Mouse (Mus musculus) forebrain, postnatal 0 days (tissue): ENCODE data around the gene Fndc5. TPM values are rescaled to one million over a fixed set of nuclear protein-coding genes. Genes with fewer than 3 reads are reported as not detected.

ENCODE experiments used
- ATAC-seq: fragments of 200-750 bp; cut with Nextera tagmentation; 2 replicates; pipeline ENCODE4 v1.8.0; 2017; ENCODE audit warnings: mild to moderate bottlenecking, moderate library complexity
- DNase-seq: peaks from one replicate; pipeline ENCODE4 v3.0.0-alpha.2; 2015
- H3K27ac ChIP-seq: fragments of 300-500 bp; sonication (generic); 2 replicates; pipeline ENCODE4 v1.5.1; 2014; ENCODE audit warnings: low read depth, mild to moderate bottlenecking, antibody characterized with exemption, low read length, moderate library complexity, mixed read lengths
- H3K27me3 ChIP-seq: fragments of 300-500 bp; sonication (generic); 2 replicates; pipeline ENCODE4 v1.6.1; 2014; ENCODE audit warnings: mild to moderate bottlenecking, low read length, mixed read lengths; ENCODE audit not compliant: insufficient read depth
- H3K36me3 ChIP-seq: fragments of 300-500 bp; sonication (generic); 2 replicates; pipeline ENCODE4 v1.6.1; 2014; ENCODE audit warnings: mild to moderate bottlenecking, moderate library complexity; ENCODE audit not compliant: insufficient read depth
- H3K4me1 ChIP-seq: fragments of 300-500 bp; sonication (generic); 2 replicates; pipeline ENCODE4 v1.6.1; 2014; ENCODE audit warnings: antibody characterized with exemption; ENCODE audit not compliant: insufficient read depth
- H3K4me2 ChIP-seq: fragments of 300-500 bp; sonication (generic); 2 replicates; pipeline ENCODE4 v1.6.1; 2014; ENCODE audit warnings: low read depth, mild to moderate bottlenecking, moderate library complexity
- H3K4me3 ChIP-seq: fragments of 300-500 bp; sonication (generic); 2 replicates; pipeline ENCODE4 v1.5.1; 2014; ENCODE audit warnings: low read depth, low read length, mixed read lengths
- H3K9ac ChIP-seq: fragments of 300-500 bp; sonication (generic); 2 replicates; pipeline ENCODE4 v1.6.1; 2014; ENCODE audit warnings: mild to moderate bottlenecking
- H3K9me3 ChIP-seq: fragments of 300-500 bp; sonication (generic); 2 replicates; pipeline ENCODE4 v1.6.1; 2016; ENCODE audit warnings: low read length
- CTCF ChIP-seq: sonication (generic); IDR thresholded peaks from 2 replicates; pipeline ENCODE4 v1.5.1; 2016; ENCODE audit warnings: antibody characterized with exemption, control low read depth, low read depth
- WGBS: fragments of 180-500 bp; shearing (Covaris S2); extraction: QIAGEN DNeasy Blood & Tissue Kit; methylation state at CpG from one replicate; pipeline ENCODE4 v1.1.7; 2014; 5-methylcytosine and 5-hydroxymethylcytosine counted together
- polyA plus RNA-seq: library from polyadenylated mRNA; unstranded; fragments of >200 nt; fragmentation: Nextera tagmentation; extraction: Ambion mirVana; gene quantifications from 2 replicates; pipeline ENCODE4 v1.2.1, GENCODE M21; 2015
- total RNA-seq: library from RNA; depleted of rRNA; stranded (reverse); fragments of >200 nt; gene quantifications from 2 replicates; pipeline ENCODE4 v1.2.3, GENCODE M21; 2014; rRNA removed

Gene Fndc5
- total and polyA plus RNA-seq, 2 experiments from 2014 or later: 8.3 to 10.3 TPM

- peak within 1 kb of the TSS; percentile 81 for H3K9ac ChIP-seq
- H3K9me3 ChIP-seq: no peaks in the 10 kb centered on the region
- peak within 1 kb of the TSS; percentile 91 for H3K4me3 ChIP-seq
- 2% methylated on average over 58 of the region's 58 CpGs for WGBS
- DNase-seq (peak; percentile 97), ATAC-seq (peak; percentile 88)
- peaks cover 11% of the 10 kb centered on the region; the same call in 1 of the 2 replicates for H3K36me3 ChIP-seq
- H3K4me2 ChIP-seq: peak within 1 kb of the TSS; percentile 76
- H3K4me1 ChIP-seq: peaks cover 15% of the 10 kb centered on the region
- H3K27me3 ChIP-seq: no peaks in the 10 kb centered on the region
- TF ChIP-seq CTCF: peak; percentile 51
- peak within 1 kb of the TSS; percentile 86 for H3K27ac ChIP-seq
Observed at GRCm38 (mm10) chr4:129189542-129190519, 53.0 kb downstream of the Fndc5 start, which contains the start of the genes S100pbp and Yars. Gene S100pbp, minus strand, starts transcription at chr4:129189727. Gene Yars, plus strand, starts transcription at chr4:129189760.

- H3K27ac ChIP-seq: peak overlapping the region; percentile 86
- H3K4me2 ChIP-seq: peak overlapping the region; percentile 76
- H3K36me3 ChIP-seq: peaks cover 15% of the 10 kb centered on the region
- peak overlapping the region; percentile 81 for H3K9ac ChIP-seq
- 5% methylated on average over 12 of the region's 12 CpGs for WGBS
- TF ChIP-seq CTCF: no peak
- no peak for DNase-seq
- H3K9me3 ChIP-seq: no peaks in the 10 kb centered on the region
- H3K4me1 ChIP-seq: peaks cover 15% of the 10 kb centered on the region
- H3K27me3 ChIP-seq: no peaks in the 10 kb centered on the region
- ATAC-seq: no peak
- H3K4me3 ChIP-seq: peak overlapping the region; percentile 91
Observed at GRCm38 (mm10) chr4:129190538-129190937, 53.7 kb downstream of the Fndc5 start.

GRCm38 (mm10) chr4:129191691-129192090, 54.9 kb downstream of the Fndc5 start:
- H3K4me2 ChIP-seq: no peak overlapping the region
- H3K9me3 ChIP-seq: no peaks in the 10 kb centered on the region
- no peaks in the 10 kb centered on the region for H3K27me3 ChIP-seq
- DNase-seq (no peak), ATAC-seq (no peak)
- no peak overlapping the region for H3K4me3 ChIP-seq
- no peak overlapping the region for H3K27ac ChIP-seq
- no peak for TF ChIP-seq CTCF
- H3K9ac ChIP-seq: no peak overlapping the region
- peaks cover 15% of the 10 kb centered on the region for H3K4me1 ChIP-seq
- peaks cover 26% of the 10 kb centered on the region for H3K36me3 ChIP-seq
- WGBS: 82% methylated on average over 5 of the region's 5 CpGs

Other genes starting within 250 kb of the Fndc5 start
- gene Azin2, start 174.6 kb upstream of the Fndc5 start, total RNA-seq: 19.2 and 23.4 TPM in 2 replicates
- gene Azin2, start 174.6 kb upstream of the Fndc5 start, polyA plus RNA-seq: 16.4 and 18.0 TPM in 2 replicates
- 30.8 and 33.0 TPM in 2 replicates for gene Ak2, start 145.0 kb upstream of the Fndc5 start, total RNA-seq
- 58.5 and 64.2 TPM in 2 replicates for gene Ak2, start 145.0 kb upstream of the Fndc5 start, polyA plus RNA-seq
- gene Rnf19b, start 78.7 kb upstream of the Fndc5 start, total RNA-seq: 116 and 135 TPM in 2 replicates
- 31.1 and 32.6 TPM in 2 replicates for gene Rnf19b, start 78.7 kb upstream of the Fndc5 start, polyA plus RNA-seq
- gene Tmem54, start 31.5 kb upstream of the Fndc5 start, total RNA-seq: not detected in 2 replicates
- gene Tmem54, start 31.5 kb upstream of the Fndc5 start, polyA plus RNA-seq: not detected in 2 replicates
- 129 and 214 TPM in 2 replicates for gene Hpca, start 15.0 kb upstream of the Fndc5 start, total RNA-seq
- 110 and 128 TPM in 2 replicates for gene Hpca, start 15.0 kb upstream of the Fndc5 start, polyA plus RNA-seq
- 41.4 and 52.2 TPM in 2 replicates for gene S100pbp, start 52.7 kb downstream of the Fndc5 start, total RNA-seq
- gene S100pbp, start 52.7 kb downstream of the Fndc5 start, polyA plus RNA-seq: 11.0 and 15.6 TPM in 2 replicates
- 97.7 and 119 TPM in 2 replicates for gene Yars, start 52.8 kb downstream of the Fndc5 start, total RNA-seq
- 108 and 120 TPM in 2 replicates for gene Yars, start 52.8 kb downstream of the Fndc5 start, polyA plus RNA-seq
- 7.8 and 10.6 TPM in 2 replicates for gene C77080, start 124.4 kb downstream of the Fndc5 start, total RNA-seq
- 2.7 and 3.5 TPM in 2 replicates for gene C77080, start 124.4 kb downstream of the Fndc5 start, polyA plus RNA-seq
- 0.52 and 0.54 TPM in 2 replicates for gene Sync, start 150.6 kb downstream of the Fndc5 start, total RNA-seq
- 0.48 and 0.79 TPM in 2 replicates for gene Sync, start 150.6 kb downstream of the Fndc5 start, polyA plus RNA-seq
- 103 and 111 TPM in 2 replicates for gene Rbbp4, start 198.4 kb downstream of the Fndc5 start, total RNA-seq
- 272 and 292 TPM in 2 replicates for gene Rbbp4, start 198.4 kb downstream of the Fndc5 start, polyA plus RNA-seq
- gene Zbtb8os, start 198.7 kb downstream of the Fndc5 start, total RNA-seq: 5.9 and 6.0 TPM in 2 replicates
- 20.7 and 30.0 TPM in 2 replicates for gene Zbtb8os, start 198.7 kb downstream of the Fndc5 start, polyA plus RNA-seq
- 22.5 and 28.0 TPM in 2 replicates for gene Zbtb8a, start 241.1 kb downstream of the Fndc5 start, total RNA-seq
- gene Zbtb8a, start 241.1 kb downstream of the Fndc5 start, polyA plus RNA-seq: 10.3 and 14.3 TPM in 2 replicates